Mouse (Mus musculus) adrenal gland, postnatal 10 days (tissue): ENCODE measurements at regions not wholly inside any gene's neighbourhood (a gene's known extent, or its start where the extent isn't known, plus 50 kb on each side); places are given as distances from the start of the nearest gene placed in this dataset.

Experiments used
- DNase-seq: peaks from one replicate; pipeline ENCODE4 v3.0.0; 2021; ENCODE audit warnings: mixed read lengths

- DNase-seq = no peak
Measured at GRCm38 (mm10) chr5:101294031-101294430, 370.8 kb downstream of the Nkx6-1 start.

DNA sequence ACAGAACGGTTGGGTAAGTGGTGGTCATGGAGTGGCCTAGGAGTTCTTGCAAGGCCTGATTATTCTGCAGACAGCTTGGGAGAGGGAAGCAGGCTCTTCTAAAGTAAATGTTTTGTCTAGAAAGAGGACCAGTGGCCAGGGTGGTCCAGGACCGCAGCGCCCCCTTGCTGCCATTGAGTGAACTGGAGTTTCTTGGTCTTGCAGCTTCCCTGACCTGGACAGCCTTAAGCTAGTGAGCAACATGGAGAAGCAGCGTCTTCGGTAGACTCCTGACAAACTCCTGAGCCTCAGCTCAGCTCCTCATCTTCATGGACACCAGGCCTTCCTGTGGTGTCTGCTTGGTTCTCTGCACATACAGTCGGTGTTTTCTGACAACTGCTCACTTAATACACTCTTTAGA is 376.4 kb downstream of the Nkx6-1 start:
- DNase-seq = peak; percentile 59

DNA sequence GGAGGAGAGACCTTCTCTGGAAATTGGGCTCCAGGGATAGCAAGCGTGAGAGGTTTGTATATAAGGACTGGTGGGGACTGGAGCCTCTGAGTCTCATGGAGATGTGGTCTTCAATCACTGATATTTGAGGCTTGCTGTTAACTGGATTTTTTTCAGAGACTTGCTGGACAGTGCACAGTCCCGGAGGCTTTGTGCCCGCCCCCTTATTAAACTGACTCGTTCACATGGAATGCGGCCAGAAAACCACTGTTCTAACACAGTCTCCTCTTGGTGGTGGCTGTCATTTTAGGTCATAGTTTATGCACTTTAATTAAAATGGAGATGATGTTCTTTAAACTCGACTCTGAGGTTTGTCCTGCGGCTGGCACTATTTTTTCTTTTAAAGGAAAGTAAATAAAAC is 378.9 kb downstream of the Nkx6-1 start:
- DNase-seq = no peak

DNA sequence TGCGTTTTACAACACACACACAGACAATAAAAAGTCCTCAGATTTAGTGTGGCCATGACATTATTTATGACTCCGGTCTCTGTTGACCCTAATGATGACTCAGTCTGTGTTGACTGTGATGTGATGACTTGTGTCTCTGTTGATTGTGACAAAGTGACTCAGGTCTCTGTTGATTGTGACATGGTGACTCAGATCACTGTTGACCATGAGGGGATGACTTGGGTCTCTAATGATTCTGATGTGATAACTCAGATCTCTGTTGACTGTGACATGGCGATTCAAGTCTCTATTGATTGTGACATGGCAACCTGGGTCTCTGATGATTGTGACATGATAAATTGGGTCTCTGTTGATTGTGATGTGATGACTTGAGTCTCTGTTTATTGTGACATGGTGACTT is 405.0 kb downstream of the Gpat3 start:
- DNase-seq = no peak

DNA sequence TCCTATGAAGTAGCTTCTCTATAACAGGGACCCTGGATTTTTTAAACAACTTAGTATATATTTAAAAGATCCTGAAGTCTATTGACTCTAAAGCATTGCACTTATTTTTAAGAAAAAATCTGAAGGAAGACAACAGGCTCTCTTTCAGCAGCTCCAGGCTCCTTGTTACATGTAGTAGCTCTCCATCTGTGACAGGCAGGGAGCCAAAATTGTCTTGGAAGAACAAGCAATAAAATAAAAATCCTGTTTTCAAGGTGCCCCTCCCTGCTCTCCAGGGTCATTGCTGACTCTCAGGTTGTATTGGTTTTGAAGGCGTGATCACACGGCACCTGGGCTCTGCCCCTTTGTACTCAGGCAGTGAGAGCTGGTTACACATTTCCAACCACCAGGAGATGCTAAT is 397.1 kb downstream of the Gpat3 start:
- no peak for DNase-seq

DNA sequence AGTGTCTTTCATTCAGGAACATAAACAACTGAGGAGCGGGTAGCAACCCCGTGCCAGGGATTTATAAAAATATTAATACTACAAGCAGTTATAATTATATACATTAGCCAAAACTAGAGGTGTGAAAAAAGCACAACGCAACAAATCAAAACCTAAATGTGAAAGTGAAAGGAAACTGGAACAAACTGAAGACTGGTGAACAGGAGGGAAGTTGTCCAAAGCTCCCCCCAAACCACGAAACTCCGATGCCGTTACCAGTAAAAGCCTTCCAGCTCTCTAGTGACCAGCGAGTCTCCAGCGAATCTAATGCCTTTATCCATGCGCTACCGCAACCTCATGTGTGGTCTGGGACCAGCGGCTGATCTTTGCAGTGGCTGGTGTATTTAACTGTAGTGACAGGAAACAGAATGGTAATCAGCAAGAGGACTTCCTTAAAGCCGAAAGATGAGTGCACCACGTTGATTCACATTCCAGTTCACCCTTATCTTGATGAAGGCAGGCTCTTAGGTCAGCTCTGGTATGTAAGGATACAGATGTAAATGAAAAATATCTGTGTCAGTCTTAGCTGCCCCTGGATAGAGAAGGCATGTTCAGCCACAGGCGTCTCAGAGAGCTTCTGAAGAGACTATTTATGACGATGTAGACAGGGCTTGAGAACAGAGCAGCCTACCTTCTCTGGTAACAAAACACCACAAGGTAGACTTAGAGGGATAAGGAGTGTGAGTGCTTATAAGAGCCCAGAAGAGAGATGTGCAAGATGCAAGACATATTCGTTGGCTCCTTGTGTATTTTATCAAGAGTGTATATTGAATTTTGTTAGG is 394.0 kb downstream of the Gpat3 start:
- no peak for DNase-seq

DNA sequence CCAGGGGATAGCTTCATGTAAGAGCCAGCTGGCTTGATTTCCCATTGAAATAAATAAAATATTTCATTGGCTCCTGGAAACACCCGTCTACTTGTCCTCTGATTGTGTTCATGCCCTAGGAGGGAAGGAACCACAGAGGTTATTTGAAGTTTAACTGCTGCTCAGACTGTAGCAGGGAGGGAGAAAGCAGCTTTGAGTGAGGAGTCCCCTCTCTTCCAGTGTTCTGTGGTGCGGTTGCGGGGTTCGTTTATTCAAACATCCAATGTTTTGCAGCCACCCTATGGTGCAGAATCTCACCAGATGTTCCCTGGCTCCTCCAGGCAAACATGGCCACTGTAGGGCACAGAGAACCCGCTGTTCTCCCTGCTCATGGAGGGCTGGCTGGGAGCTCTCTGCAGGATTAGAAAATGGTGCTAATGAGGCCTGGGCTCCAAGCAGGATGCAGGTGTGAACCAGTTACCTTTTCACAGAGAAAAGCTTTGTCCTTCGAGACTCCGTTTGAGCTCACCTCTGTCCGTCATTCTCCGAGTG is 390.7 kb downstream of the Gpat3 start:
- DNase-seq = no peak

- no peak for DNase-seq
Measured at GRCm38 (mm10) chr5:101222390-101222789, 376.9 kb downstream of the Gpat3 start.

DNA sequence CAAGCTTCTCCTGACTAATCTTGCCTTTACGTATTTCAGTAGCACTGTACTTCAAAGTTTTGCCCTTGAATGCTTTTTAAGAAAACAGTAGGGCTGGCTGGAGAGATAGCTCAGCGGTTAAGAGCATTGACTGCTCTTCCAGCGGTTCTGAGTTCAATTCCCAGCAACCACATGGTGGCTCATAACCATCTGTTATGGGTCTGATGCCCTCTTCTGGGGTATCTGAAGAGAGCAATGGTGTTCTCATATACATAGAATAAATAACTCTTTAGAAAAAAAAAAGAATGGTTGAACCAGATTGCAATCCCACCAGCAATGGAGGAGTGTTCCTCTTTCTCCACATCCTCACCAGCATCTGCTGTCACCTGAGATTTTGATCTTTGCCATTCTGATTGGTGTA is 372.6 kb downstream of the Gpat3 start:
- DNase-seq = no peak

DNA sequence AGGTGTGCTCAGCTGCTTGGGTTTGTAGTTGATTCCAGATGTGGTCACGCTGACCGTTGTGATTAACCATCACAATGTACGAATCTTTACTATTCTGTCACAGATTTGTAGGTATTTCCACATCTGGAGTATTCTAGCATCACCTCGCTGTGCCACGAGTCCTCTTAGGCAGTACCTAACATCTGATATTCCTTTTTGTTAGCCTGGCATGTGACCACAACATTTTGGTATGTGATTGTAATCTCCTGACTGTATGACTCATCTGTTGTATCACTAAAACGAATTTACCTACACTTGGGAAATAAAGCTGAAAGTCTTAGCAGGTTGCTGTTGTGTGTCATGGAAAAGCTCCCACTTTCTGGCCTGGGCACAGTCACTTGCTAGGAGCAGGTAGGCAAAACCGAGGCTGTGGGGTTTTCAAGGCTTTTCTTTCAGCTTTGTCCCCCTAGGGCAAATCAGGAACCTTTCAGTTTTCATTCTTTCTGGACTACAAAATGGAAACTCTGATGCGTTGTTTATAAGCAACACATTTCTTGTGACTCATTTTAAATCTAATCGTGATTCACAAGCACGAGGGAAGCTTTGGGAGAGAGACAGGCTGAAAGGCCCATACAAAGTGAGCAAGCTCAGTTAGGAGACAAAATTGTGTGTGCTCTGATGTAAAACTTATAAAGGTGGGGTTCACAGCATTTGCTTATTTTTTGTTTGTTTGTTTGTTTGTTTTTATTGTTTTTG is 371.5 kb downstream of the Gpat3 start:
- no peak for DNase-seq

GRCm38 (mm10) chr5:101211974-101212373 is 366.5 kb downstream of the Gpat3 start:
- no peak for DNase-seq

- DNase-seq = no peak
Measured at GRCm38 (mm10) chr5:101208150-101208549, 362.6 kb downstream of the Gpat3 start.

DNA sequence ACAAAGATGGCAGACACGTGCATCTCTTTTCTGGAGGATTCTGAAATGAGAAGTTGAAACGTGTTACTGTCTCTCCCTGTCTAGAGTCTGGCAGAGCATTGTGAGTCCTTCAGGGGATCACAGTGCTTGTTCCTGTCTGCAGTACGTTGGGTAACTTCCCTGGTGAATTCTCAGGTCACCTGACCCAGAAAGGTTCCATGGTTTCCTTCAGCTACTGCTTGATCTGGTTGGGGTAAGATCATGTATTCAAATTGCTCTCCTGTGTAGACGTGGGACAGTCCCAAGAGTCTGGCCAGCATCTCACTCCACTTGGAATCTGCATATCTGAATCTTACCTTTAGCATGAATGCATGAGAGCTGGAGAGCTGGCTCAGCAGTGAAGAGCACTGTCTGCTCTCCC is 350.0 kb downstream of the Gpat3 start:
- DNase-seq = no peak

DNA sequence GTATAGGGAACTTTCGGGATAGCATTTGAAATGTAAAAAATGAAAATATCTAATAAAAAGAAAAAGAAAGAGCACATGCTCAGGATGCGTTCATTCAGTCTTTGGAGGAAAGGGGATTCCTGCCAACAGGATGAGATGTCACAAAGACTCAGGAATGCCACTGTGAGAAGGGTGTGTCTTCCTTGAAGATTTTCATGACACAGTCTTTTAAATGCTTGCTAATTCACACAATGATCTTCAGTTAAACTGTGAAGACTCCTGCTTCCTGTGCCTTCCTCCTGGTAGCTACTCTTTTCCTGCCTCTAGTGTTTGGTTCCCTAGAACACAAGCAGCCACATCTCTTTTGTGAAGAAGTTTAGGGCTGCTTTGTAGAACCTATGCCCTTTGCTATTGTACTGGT is 345.5 kb downstream of the Gpat3 start:
- no peak for DNase-seq

DNA sequence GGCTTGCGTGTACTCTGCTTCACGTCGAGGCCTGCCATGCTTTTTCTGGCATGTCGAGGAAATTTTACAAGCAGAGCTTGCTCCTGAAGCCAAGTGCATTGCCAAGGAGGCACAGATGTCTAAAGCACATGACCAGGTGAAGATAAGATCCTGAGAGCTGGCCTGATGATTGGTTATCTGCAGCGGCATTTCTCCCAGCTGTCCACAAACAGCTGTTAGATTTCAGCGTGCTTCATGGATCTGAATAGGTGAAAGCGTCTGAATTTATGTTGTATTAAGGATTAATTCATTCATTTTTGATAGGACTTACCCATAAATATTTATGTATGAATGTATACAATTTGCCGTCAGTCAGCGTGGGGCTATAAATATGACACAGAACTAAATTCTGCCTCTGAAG is 327.7 kb downstream of the Gpat3 start:
- no peak for DNase-seq

GRCm38 (mm10) chr5:101172782-101173181 is 327.3 kb downstream of the Gpat3 start:
- DNase-seq = no peak

DNA sequence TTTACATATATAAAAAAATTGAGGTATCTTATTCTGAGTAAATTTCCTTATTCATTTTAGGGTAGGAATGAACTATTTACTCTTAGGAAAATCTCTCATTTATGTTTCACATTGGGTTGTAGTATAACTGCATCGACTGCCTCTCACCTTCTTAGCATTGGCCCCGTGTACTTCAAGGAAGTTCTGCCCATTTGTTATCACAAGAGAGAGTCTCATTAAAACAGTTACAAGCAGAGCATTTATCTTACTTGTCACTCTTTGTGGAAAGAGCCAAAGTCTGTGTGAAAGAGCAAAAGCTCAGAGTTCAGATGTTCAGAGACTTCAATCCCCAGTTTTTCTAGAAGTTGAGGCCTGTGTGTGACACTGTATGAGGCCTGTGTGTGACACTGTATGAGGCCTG is 323.6 kb downstream of the Gpat3 start:
- DNase-seq = no peak

GRCm38 (mm10) chr5:101163624-101164213 is 318.2 kb downstream of the Gpat3 start:
- no peak for DNase-seq

DNA sequence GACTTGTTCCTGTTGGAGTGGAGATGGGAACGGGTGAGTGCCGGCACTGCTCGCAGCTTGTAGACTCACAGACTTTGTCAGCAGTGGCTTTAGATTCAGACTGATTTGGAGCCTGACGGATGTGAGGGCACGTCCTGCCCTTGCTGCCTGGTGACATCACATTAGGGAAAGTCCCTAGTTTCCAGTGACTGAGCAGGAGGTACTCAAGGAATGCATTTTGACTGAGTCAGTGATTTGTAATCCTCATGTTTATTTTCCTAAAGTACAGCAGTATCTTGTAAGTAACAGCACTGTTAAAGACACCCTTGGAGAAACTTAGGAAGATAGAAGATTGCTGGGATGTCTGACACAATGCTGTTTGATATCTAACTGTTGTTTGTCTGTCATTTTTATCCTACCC is 317.6 kb downstream of the Gpat3 start:
- no peak for DNase-seq

DNA sequence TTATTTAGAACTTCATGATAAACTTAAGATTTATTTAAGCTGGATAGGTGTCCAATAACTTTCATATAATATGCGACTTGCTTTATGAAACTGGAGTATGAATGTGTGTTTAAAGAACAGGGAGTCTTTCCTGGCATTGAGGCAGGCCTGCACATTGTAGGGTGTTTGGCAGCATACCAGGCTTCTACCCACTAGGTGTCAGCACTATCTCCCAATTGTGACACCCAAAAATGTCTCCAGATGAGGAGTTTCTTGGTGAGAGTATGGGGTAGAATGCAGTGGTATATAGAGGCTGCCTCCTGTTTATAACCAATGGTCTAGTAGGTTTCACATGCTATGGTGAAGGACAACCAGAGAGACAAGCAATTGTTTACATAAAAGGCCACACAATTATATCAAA is 311.9 kb downstream of the Gpat3 start:
- no peak for DNase-seq

GRCm38 (mm10) chr5:101146345-101146744 is 300.8 kb downstream of the Gpat3 start:
- DNase-seq = no peak

- DNase-seq = no peak
Measured at GRCm38 (mm10) chr5:101124941-101125453, 279.5 kb downstream of the Gpat3 start.

- no peak for DNase-seq
Measured at GRCm38 (mm10) chr5:101122914-101123313, 277.4 kb downstream of the Gpat3 start.
